Mouse (Mus musculus): Measurements from ENCODE around the gene Wee1. TPM values are rescaled to one million over a fixed set of nuclear protein-coding genes. Genes with fewer than 3 reads are reported as not detected.
"Not testable (repeated sequence)": the region's sequence is repeated elsewhere in the genome, so short reads cannot be mapped to it uniquely, and the experiment has no call there.

Wee1 gene
- polyA plus RNA-seq, 1 experiment from 2014 or later: 5.7 TPM

DNA sequence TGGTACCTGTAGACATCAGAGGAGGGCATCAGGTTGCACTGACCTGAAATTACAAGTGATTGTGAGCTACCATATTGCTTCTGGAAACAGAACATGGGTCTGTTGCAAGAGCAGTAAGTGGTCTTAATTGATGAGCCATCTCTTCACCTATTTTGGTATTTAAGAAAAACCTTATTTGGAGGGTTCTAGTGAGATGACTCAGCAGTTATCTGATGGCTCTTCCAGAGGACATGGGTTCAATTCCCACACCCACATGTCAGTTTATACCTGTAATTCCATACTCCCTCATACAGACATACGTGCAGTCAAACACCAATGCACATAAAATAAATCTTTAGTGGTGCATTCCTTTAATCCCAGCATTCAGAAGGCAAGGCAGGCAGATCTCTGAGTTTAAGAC is 22.0 kb downstream of the Wee1 start:
- Histone ChIP-seq H3K9ac (no peak overlapping the region), H3K4me3 (replicated peaks; ENCODE audit: low read length) (no peak overlapping the region), H3K4me1 (replicated peaks; ENCODE audit: control insufficient read depth, insufficient read depth, low read length) (no peaks in the 10 kb centered on the region), H3K9me3 (ENCODE audit: control insufficient read depth, low read length) (no peaks in the 10 kb centered on the region), H3K4me2 (replicated peaks) (no peak overlapping the region), H3K27ac (no peak overlapping the region), H3K27me3 (ENCODE audit: control insufficient read depth, insufficient read depth, low read length) (no peaks in the 10 kb centered on the region), H3K36me3 (replicated peaks; ENCODE audit: control insufficient read depth, insufficient read depth) (peaks cover 4% of the 10 kb centered on the region)
- no peak for ATAC-seq (ENCODE audit: low FRiP score)
- 98% methylated on average over 1 of the region's 1 CpGs for WGBS
- no peak for DNase-seq (ENCODE audit: low spot score)

- no peaks in the 10 kb centered on the region for H3K27me3 ChIP-seq (ENCODE audit: control insufficient read depth, insufficient read depth, low read length)
- H3K4me2 ChIP-seq (replicated peaks): no peak overlapping the region
- no peak for ATAC-seq (ENCODE audit: low FRiP score)
- no peak for DNase-seq (ENCODE audit: low spot score)
- H3K36me3 ChIP-seq (replicated peaks; ENCODE audit: control insufficient read depth, insufficient read depth): no peaks in the 10 kb centered on the region
- no peak overlapping the region for H3K9ac ChIP-seq
- H3K4me3 ChIP-seq (replicated peaks; ENCODE audit: low read length): no peak overlapping the region
- WGBS: 90% methylated on average over 5 of the region's 5 CpGs
- no peaks in the 10 kb centered on the region for H3K4me1 ChIP-seq (replicated peaks; ENCODE audit: control insufficient read depth, insufficient read depth, low read length)
- no peaks in the 10 kb centered on the region for H3K9me3 ChIP-seq (ENCODE audit: control insufficient read depth, low read length)
- H3K27ac ChIP-seq: no peak overlapping the region
Observed at GRCm38 (mm10) chr7:110152891-110153290, 31.0 kb downstream of the Wee1 start.

DNA sequence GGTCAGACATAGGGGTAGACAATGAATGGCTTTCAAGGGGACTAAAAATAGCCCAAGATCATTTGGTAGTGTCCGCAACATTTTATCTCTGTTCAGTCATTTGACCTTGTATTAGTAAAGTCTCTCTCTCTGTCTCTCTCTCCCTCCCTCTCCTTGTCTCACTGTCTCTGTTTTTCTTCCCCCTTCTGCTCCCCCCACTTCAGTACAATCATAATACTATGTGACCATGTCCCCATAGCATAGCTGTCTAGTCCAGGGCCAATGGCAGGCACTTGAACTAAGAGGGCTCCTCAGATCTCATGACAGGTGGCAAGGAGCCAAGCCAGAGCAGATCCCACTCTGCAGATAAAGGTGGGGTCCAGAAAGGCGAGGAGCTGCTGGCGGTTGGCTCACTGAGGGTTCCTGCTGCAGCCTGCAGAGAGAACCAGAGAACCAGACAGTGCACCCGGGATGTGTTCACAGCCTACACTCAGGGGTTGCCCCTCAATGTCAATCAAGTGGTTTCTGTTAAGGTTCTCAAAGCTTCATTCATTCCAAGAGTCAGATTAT is 34.9 kb downstream of the Wee1 start:
- Histone ChIP-seq H3K27ac (no peak overlapping the region), H3K9me3 (ENCODE audit: control insufficient read depth, low read length) (no peaks in the 10 kb centered on the region), H3K27me3 (ENCODE audit: control insufficient read depth, insufficient read depth, low read length) (no peaks in the 10 kb centered on the region), H3K9ac (no peak overlapping the region), H3K36me3 (replicated peaks; ENCODE audit: control insufficient read depth, insufficient read depth) (no peaks in the 10 kb centered on the region), H3K4me1 (replicated peaks; ENCODE audit: control insufficient read depth, insufficient read depth, low read length) (no peaks in the 10 kb centered on the region), H3K4me2 (replicated peaks) (no peak overlapping the region), H3K4me3 (replicated peaks; ENCODE audit: low read length) (no peak overlapping the region)
- DNase-seq (ENCODE audit: low spot score): no peak
- WGBS: 64% methylated on average over 4 of the region's 4 CpGs
- no peak for ATAC-seq (ENCODE audit: low FRiP score)

DNA sequence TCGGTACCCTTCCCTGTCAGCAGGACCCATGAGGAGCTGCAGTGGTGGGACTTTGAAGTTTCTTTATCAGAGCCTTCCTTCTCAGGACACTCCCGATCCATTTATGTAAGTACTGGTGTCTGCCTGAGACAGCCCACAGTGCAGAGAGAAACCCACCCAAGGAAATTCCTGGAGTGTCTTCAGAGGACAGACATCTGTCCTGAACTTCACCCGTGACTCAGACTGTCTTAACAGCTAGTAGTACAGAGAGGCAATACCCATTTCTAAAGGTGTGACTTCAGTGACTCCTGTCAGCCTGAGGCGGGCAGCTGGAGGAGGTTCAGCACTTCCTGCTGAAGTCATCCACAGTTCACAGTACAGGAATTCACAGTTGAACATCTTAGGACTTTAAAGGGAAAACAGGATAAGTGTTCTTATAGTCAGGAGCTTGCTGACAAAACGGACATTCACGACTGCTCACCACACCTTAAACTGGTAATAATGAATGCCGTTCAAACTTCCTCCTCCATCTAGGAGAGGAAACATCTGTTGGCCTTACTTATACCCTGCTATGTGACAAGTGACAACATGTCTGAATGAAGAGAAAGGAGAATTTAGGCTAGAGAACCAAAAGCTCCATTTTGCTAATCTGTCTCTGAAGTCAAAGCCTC is 35.5 kb downstream of the Wee1 start:
- Histone ChIP-seq H3K9me3 (ENCODE audit: control insufficient read depth, low read length) (no peaks in the 10 kb centered on the region), H3K27me3 (ENCODE audit: control insufficient read depth, insufficient read depth, low read length) (no peaks in the 10 kb centered on the region), H3K27ac (no peak overlapping the region), H3K4me3 (replicated peaks; ENCODE audit: low read length) (no peak overlapping the region), H3K36me3 (replicated peaks; ENCODE audit: control insufficient read depth, insufficient read depth) (no peaks in the 10 kb centered on the region), H3K4me2 (replicated peaks) (no peak overlapping the region), H3K9ac (no peak overlapping the region), H3K4me1 (replicated peaks; ENCODE audit: control insufficient read depth, insufficient read depth, low read length) (no peaks in the 10 kb centered on the region)
- 75% methylated on average over 7 of the region's 7 CpGs for WGBS
- DNase-seq (ENCODE audit: low spot score) (no peak), ATAC-seq (ENCODE audit: low FRiP score) (no peak)

- ATAC-seq (ENCODE audit: low FRiP score) (no peak), DNase-seq (ENCODE audit: low spot score) (no peak)
- no peak overlapping the region for H3K4me2 ChIP-seq (replicated peaks)
- no peaks in the 10 kb centered on the region for H3K4me1 ChIP-seq (replicated peaks; ENCODE audit: control insufficient read depth, insufficient read depth, low read length)
- no peak overlapping the region for H3K4me3 ChIP-seq (replicated peaks; ENCODE audit: low read length)
- H3K27ac ChIP-seq: no peak overlapping the region
- no peak overlapping the region for H3K9ac ChIP-seq
- no peaks in the 10 kb centered on the region for H3K9me3 ChIP-seq (ENCODE audit: control insufficient read depth, low read length)
- H3K27me3 ChIP-seq (ENCODE audit: control insufficient read depth, insufficient read depth, low read length): no peaks in the 10 kb centered on the region
- no peaks in the 10 kb centered on the region for H3K36me3 ChIP-seq (replicated peaks; ENCODE audit: control insufficient read depth, insufficient read depth)
- 77% methylated on average over 3 of the region's 3 CpGs for WGBS
Observed at GRCm38 (mm10) chr7:110158073-110158472, 36.2 kb downstream of the Wee1 start.

DNA sequence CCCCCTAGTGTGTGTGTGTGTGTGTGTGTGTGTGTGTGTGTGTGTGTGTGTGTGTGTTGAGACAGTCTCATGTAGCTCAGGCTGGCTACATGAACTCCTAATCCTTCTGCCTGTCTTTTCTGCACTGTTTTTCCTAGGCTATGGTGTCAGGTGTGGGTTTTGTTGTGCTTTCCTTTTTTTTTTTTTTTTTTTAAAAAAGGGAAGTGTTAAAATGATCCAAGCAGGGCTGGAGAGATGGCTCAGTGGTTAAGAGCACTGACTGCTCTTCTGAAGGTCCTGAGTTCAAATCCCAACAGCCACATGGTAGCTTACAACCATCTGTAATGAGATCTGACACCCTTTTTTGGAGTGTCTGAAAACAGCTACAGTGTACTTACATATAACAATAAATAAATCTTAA is 38.3 kb downstream of the Wee1 start:
- H3K27me3 ChIP-seq (ENCODE audit: control insufficient read depth, insufficient read depth, low read length); DNase-seq (ENCODE audit: low spot score); ATAC-seq (ENCODE audit: low FRiP score); H3K4me3 ChIP-seq (replicated peaks; ENCODE audit: low read length); H3K9me3 ChIP-seq (ENCODE audit: control insufficient read depth, low read length); H3K4me2 ChIP-seq (replicated peaks); H3K4me1 ChIP-seq (replicated peaks; ENCODE audit: control insufficient read depth, insufficient read depth, low read length); H3K36me3 ChIP-seq (replicated peaks; ENCODE audit: control insufficient read depth, insufficient read depth); H3K9ac ChIP-seq; H3K27ac ChIP-seq: not testable (repeated sequence)

DNA sequence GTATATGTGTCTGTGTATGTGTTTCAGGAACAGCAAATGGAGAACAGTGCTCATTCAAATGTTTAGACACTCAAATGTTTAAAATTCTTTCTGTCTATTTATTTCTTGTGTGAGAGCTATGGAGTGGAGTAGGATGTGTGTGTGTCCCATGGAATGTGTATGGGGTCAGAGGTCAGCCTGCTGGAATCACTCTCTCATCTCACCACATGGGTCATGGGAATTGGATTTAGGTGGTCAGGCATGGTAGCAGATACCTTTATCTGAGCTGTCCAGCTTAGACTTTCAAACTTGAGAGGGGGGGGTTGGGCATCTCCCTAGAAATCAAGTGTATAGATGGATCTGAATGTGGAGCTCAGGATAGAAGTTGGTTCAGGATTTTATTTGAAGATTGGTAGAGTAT is 38.8 kb downstream of the Wee1 start:
- no peak overlapping the region for H3K9ac ChIP-seq
- H3K27ac ChIP-seq: no peak overlapping the region
- H3K9me3 ChIP-seq (ENCODE audit: control insufficient read depth, low read length): no peaks in the 10 kb centered on the region
- no peak overlapping the region for H3K4me3 ChIP-seq (replicated peaks; ENCODE audit: low read length)
- ATAC-seq (ENCODE audit: low FRiP score) (no peak), DNase-seq (ENCODE audit: low spot score) (no peak)
- no peaks in the 10 kb centered on the region for H3K36me3 ChIP-seq (replicated peaks; ENCODE audit: control insufficient read depth, insufficient read depth)
- no peaks in the 10 kb centered on the region for H3K27me3 ChIP-seq (ENCODE audit: control insufficient read depth, insufficient read depth, low read length)
- H3K4me1 ChIP-seq (replicated peaks; ENCODE audit: control insufficient read depth, insufficient read depth, low read length): no peaks in the 10 kb centered on the region
- H3K4me2 ChIP-seq (replicated peaks): no peak overlapping the region

- Histone ChIP-seq H3K4me1 (replicated peaks; ENCODE audit: control insufficient read depth, insufficient read depth, low read length) (no peaks in the 10 kb centered on the region), H3K4me2 (replicated peaks) (no peak overlapping the region), H3K27ac (no peak overlapping the region), H3K9me3 (ENCODE audit: control insufficient read depth, low read length) (no peaks in the 10 kb centered on the region), H3K27me3 (ENCODE audit: control insufficient read depth, insufficient read depth, low read length) (no peaks in the 10 kb centered on the region), H3K36me3 (replicated peaks; ENCODE audit: control insufficient read depth, insufficient read depth) (no peaks in the 10 kb centered on the region), H3K9ac (no peak overlapping the region), H3K4me3 (replicated peaks; ENCODE audit: low read length) (no peak overlapping the region)
- DNase-seq (ENCODE audit: low spot score) (no peak), ATAC-seq (ENCODE audit: low FRiP score) (no peak)
- 92% methylated on average over 6 of the region's 6 CpGs for WGBS
Observed at GRCm38 (mm10) chr7:110163024-110163423, 41.2 kb downstream of the Wee1 start.

DNA sequence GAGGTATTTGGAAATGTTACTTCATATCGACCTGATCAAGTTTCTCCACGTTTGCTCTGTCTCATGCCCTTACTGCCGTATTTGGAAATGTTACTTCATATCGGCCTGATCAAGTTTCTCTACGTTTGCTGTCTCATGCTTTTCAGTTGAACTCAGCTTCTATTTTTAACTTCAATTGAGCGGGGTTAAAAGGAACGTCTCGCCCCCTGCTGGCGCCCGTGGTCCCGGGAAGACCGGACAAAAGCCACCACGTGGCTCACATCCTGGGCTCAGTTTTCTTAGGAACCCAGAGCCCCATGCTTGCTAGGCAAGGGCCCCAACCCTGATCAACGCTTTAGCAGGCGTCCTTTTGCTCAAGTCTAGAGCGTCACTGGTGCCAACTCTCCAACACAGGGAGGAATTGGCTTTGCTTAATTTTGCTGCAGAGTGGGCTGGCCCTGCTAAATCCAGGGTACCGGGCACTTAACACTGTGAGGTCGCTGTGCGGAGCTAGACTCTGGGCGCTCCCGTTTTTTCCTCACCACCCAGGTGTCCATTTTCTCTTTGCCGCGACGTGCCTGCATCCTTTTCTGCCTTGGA is 42.3 kb downstream of the Wee1 start:
- Histone ChIP-seq H3K27ac (peak overlapping the region; percentile 78), H3K9me3 (ENCODE audit: control insufficient read depth, low read length) (no peaks in the 10 kb centered on the region), H3K27me3 (ENCODE audit: control insufficient read depth, insufficient read depth, low read length) (no peaks in the 10 kb centered on the region), H3K4me3 (replicated peaks; ENCODE audit: low read length) (peak overlapping the region; percentile 45), H3K4me1 (replicated peaks; ENCODE audit: control insufficient read depth, insufficient read depth, low read length) (no peaks in the 10 kb centered on the region), H3K4me2 (replicated peaks) (peak overlapping the region; percentile 66), H3K9ac (peak overlapping the region; percentile 68), H3K36me3 (replicated peaks; ENCODE audit: control insufficient read depth, insufficient read depth) (no peaks in the 10 kb centered on the region)
- DNase-seq (ENCODE audit: low spot score) (peak; percentile 86), ATAC-seq (ENCODE audit: low FRiP score) (peak; percentile 72)
- under 1% methylated on average over 24 of the region's 24 CpGs for WGBS

Measured in hindbrain, embryonic 14.5 days (tissue).